Mouse (Mus musculus) B cell, adult (primary cell): Measurements from ENCODE around the gene Rdh7. TPM values are rescaled to one million over a fixed set of nuclear protein-coding genes. Genes with fewer than 3 reads are reported as not detected.

Source experiments
- total RNA-seq: library from RNA; stranded (reverse); gene quantifications from 4 replicates; pipeline ENCODE4 v1.2.4, GENCODE M21; 2023; ENCODE audit not compliant: inconsistent age

The Rdh7 gene
- not detected in 4 replicates for total RNA-seq

DNA sequence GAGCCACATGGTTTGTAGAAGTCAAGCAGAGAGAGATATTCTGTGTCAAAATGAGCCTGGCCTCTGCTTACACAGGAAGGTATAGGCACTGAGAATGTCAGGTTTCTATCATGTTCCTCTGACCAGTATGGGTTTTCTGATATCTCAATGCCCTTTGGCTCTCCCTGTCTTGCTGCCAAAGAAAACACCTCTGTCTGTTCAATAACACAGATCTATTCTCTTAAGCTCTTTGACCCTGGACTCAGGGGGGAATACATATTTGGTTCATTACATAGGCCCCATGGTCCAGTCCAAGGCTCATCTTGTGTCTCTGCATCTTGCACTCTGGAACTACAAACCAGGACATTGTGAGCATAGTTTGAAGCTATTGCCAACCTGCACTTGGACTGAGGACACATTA lies at the start of gene Rdh7:
TSS of gene Rdh7 (minus strand) at position 213 of the 400 bp plus-strand sequence.

DNA sequence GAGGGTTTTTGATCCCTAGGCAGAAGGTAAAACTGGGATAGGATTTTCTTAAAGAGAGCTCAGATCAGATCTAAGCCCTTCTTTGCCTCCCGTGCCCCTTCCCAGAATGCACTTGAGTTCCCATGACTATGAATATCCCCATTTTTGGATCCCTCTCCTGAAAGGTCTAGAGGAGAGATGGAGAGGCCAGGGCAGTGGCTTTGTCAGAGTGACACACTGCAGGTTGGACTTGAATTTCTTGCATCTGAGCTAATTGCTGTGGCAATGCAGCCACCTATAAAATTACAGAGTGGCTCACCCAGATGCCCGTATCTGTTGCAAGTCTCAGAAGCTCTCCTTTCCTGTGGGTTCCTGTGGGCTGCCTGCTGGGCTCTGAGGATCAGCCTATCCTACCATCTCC lies 9.6 kb upstream of the Rdh7 start, which contains the start of gene Sdr9c7:
TSS of gene Sdr9c7 (plus strand) at position 301 of the 400 bp plus-strand sequence.

DNA sequence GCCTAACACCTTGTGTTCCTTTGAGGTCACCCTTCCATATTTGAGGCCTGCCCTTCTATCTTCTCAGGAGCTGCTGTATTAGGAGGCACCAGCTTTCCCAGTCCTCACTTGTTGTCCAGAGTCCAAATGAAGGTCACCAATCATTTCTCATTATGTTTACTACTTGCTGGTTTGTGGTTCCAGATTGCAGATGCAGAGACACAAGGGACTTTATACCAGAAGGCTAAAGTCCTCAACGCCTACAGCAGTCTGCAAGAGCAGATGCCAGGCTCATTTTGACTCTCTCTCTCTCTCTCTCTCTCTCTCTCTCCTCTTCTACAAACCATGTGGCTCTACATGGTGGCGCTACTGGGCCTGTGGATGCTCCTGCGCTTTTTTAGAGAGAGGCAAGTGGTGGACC lies 22.4 kb downstream of the Rdh7 start, which contains the start of gene Rdh16f2:
TSS of gene Rdh16f2 (plus strand) at position 243 of the 400 bp plus-strand sequence.

DNA sequence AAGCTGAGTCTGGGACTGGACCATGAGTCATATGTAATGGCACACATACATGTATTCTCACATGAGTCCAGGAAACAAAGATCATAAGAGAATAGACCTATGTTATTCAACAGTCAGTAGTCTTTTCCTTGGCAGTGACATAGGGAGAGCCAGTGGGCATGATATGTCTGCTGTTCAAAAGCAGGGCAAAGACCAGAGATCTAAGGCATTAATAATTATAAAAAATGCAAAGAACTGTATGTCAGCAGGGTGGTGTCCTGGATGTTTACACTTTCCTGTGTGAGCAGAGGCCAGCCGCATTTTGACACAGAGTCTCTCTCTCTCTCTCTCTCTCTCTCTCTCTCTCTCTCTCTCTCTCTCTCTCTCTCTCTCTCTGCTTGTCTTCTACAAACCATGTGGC lies 39.0 kb downstream of the Rdh7 start, which contains the start of gene Rdh19:
TSS of gene Rdh19 (plus strand) at position 301 of the 400 bp plus-strand sequence.

Other genes with a start within 250 kb of the Rdh7 start
- gene Stat6, start 245.8 kb downstream of the Rdh7 start, total RNA-seq = 226 to 243 TPM (median 231 TPM) in 4 replicates
- 8.6 to 12.6 TPM (median 10.8 TPM) in 4 replicates for gene Nemp1, start 221.9 kb downstream of the Rdh7 start, total RNA-seq
- 34.6 to 46.9 TPM (median 38.1 TPM) in 4 replicates for gene Nab2, start 220.2 kb downstream of the Rdh7 start, total RNA-seq
- 0.29 to 0.72 TPM (median 0.60 TPM) in 4 replicates for gene Myo1a, start 183.6 kb downstream of the Rdh7 start, total RNA-seq
- not detected in 4 replicates for gene Tac2, start 164.3 kb downstream of the Rdh7 start, total RNA-seq
- gene Zbtb39, start 149.3 kb downstream of the Rdh7 start, total RNA-seq = 13.5 to 15.8 TPM (median 15.2 TPM) in 4 replicates
- not detected in 4 replicates for gene Gpr182, start 137.1 kb downstream of the Rdh7 start, total RNA-seq
- gene Rdh1, start 129.1 kb downstream of the Rdh7 start, total RNA-seq = 0.12 to 0.19 TPM in 2 of 4 replicates, not detected in the others
- not detected in 4 replicates for gene Rdh16f1, start 129.0 kb downstream of the Rdh7 start, total RNA-seq
- not detected in 4 replicates for gene Rdh9, start 112.4 kb downstream of the Rdh7 start, total RNA-seq
- not detected in 4 replicates for gene Rdh16, start 87.7 kb downstream of the Rdh7 start, total RNA-seq
- gene Rdh19, start 38.9 kb downstream of the Rdh7 start, total RNA-seq = not detected in 4 replicates
- gene Rdh16f2, start 22.3 kb downstream of the Rdh7 start, total RNA-seq = not detected in 4 replicates
- gene Sdr9c7, start 9.7 kb upstream of the Rdh7 start, total RNA-seq = not detected in 4 replicates
- gene Hsd17b6, start 118.8 kb upstream of the Rdh7 start, total RNA-seq = not detected in 4 replicates
- 14.7 to 17.6 TPM (median 16.0 TPM) in 4 replicates for gene Prim1, start 126.4 kb upstream of the Rdh7 start, total RNA-seq
- gene Naca, start 146.8 kb upstream of the Rdh7 start, total RNA-seq = 579 to 612 TPM (median 595 TPM) in 4 replicates
- gene Ptges3, start 170.1 kb upstream of the Rdh7 start, total RNA-seq = 125 to 138 TPM (median 132 TPM) in 4 replicates
- gene Atp5b, start 194.5 kb upstream of the Rdh7 start, total RNA-seq = 578 to 690 TPM (median 600 TPM) in 4 replicates
- 114 to 132 TPM (median 129 TPM) in 4 replicates for gene Baz2a, start 202.8 kb upstream of the Rdh7 start, total RNA-seq